Mouse (Mus musculus): ENCODE measurements at regions not wholly inside any gene's neighbourhood (a gene's known extent, or its start where the extent isn't known, plus 50 kb on each side); places are given as distances from the start of the nearest gene placed in this dataset.
A peak's percentile ranks its signal among the peaks of the same experiment; 100 is the strongest.

DNA sequence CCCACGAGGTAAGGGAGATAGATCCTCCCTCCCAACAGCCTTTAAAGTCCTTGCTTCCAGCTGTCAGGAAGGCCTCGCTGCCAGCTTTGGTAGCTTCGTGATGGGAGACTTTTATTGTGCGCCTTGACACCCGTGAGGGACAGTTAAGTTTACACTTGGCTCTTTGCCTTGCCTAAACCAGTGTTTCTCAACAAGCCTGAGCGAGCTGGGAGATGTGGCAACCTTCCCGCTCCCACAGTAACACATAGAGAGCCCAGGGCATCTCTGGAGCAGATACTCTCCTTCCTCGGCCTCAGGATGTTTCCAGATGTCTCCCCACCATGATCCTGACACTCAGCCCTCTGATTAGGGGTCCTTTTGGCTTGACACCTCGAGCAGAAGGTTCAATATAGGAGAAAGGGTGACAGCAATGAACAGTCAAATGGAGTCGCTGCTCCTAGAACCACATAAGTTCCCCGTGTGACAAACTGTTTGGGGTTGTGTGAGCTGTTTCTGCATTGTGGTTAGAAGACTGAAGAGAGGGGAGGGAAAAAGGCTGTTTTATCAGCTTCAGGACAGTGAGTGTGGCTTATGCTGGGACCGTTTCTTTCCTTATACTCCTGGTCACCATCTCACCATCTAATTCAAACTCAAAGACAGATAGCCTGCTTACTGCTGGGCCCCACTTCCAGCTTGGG lies 129.1 kb upstream of the Rnaseh2b start:
- DNase-seq (ENCODE audit: extremely low read depth, low read depth, low spot score), result peak; percentile 43

DNA sequence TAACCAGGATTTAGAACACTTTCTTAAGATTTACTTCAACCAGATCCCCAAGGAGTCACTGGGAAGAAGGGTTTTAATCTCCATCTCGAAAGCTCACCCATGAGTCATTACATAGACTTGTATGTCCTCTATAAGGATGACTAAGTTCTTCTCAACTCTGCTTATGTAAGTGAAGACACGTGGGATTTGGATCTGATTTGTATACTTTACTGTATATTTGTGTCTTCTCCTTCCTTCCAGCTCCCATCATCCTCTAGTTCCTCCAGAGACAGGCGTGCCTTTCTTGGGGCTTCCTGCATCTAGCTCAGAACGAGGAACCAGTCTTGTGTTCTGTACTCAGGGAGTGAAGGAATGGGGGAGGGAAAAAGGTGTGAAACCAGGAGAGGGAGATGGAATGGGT lies 127.5 kb upstream of the Rnaseh2b start:
- H3K27me3 ChIP-seq (ENCODE audit: control insufficient read depth, insufficient read depth, low read length), result no peaks in the 10 kb centered on the region
- no peak overlapping the region for H3K27ac ChIP-seq (replicated peaks; ENCODE audit: insufficient read depth, low read depth, low read length)
- H3K4me3 ChIP-seq (ENCODE audit: insufficient read depth, low read depth, low read length), result no peak overlapping the region
- H3K79me2 ChIP-seq (ENCODE audit: control insufficient read depth, insufficient read depth, low read length), result no peaks in the 10 kb centered on the region
- no peak for DNase-seq (ENCODE audit: extremely low read depth, low read depth, low spot score)
- TF ChIP-seq POLR2A (IDR thresholded peaks at IDR 0.05; ENCODE audit: extremely low read depth, insufficient read depth, low read length) (no peak), CTCF (IDR thresholded peaks at IDR 0.05; ENCODE audit: low read depth, low read length) (no peak)
- no peaks in the 10 kb centered on the region for H3K36me3 ChIP-seq (ENCODE audit: control insufficient read depth, insufficient read depth, low read length)
- H3K4me1 ChIP-seq (ENCODE audit: control insufficient read depth, insufficient read depth, low read length), result no peaks in the 10 kb centered on the region
- 66% methylated on average over 4 of the region's 4 CpGs for WGBS
- no peak overlapping the region for H3K9ac ChIP-seq (ENCODE audit: low read depth, low read length)

More for the DNA sequence above, 129.1 kb upstream of the Rnaseh2b start:
- TF ChIP-seq POLR2A (IDR thresholded peaks at IDR 0.05; ENCODE audit: extremely low read depth, insufficient read depth, low read length) (no peak), CTCF (IDR thresholded peaks at IDR 0.05; ENCODE audit: low read depth, low read length) (no peak)
- no peaks in the 10 kb centered on the region for H3K4me1 ChIP-seq (ENCODE audit: control insufficient read depth, insufficient read depth, low read length)
- no peaks in the 10 kb centered on the region for H3K27me3 ChIP-seq (ENCODE audit: control insufficient read depth, insufficient read depth, low read length)
- H3K4me3 ChIP-seq (ENCODE audit: insufficient read depth, low read depth, low read length), result no peak overlapping the region
- no peaks in the 10 kb centered on the region for H3K36me3 ChIP-seq (ENCODE audit: control insufficient read depth, insufficient read depth, low read length)
- no peaks in the 10 kb centered on the region for H3K79me2 ChIP-seq (ENCODE audit: control insufficient read depth, insufficient read depth, low read length)
- H3K27ac ChIP-seq (replicated peaks; ENCODE audit: insufficient read depth, low read depth, low read length), result no peak overlapping the region
- H3K9ac ChIP-seq (ENCODE audit: low read depth, low read length), result no peak overlapping the region
- WGBS, result 40% methylated on average over 12 of the region's 12 CpGs

DNA sequence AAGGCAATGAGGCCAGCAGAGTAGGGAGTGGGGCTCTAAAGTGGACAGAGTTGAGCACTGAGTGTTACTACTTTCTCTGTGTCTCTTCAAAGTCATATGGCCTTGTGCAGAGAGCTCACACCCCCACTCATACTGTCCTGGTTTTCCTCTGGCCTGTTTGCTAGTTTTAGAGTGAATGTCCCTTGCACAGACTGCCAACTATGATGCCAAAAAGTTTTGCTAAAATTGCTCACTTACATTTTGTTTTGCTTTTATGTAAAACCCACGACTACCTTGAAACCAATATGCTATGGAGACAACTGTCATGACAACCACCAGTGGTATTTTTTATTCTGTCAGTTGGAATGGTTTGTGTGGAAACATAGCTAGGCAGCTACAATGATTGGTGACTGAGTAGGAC lies 126.4 kb upstream of the Rnaseh2b start:
- no peak overlapping the region for H3K9ac ChIP-seq (ENCODE audit: low read depth, low read length)
- 59% methylated on average over 1 of the region's 1 CpGs for WGBS
- no peaks in the 10 kb centered on the region for H3K27me3 ChIP-seq (ENCODE audit: control insufficient read depth, insufficient read depth, low read length)
- no peak for TF ChIP-seq CTCF (IDR thresholded peaks at IDR 0.05; ENCODE audit: low read depth, low read length)
- DNase-seq (ENCODE audit: extremely low read depth, low read depth, low spot score), result no peak
- no peak overlapping the region for H3K4me3 ChIP-seq (ENCODE audit: insufficient read depth, low read depth, low read length)
- H3K36me3 ChIP-seq (ENCODE audit: control insufficient read depth, insufficient read depth, low read length), result no peaks in the 10 kb centered on the region
- H3K4me1 ChIP-seq (ENCODE audit: control insufficient read depth, insufficient read depth, low read length), result no peaks in the 10 kb centered on the region
- H3K79me2 ChIP-seq (ENCODE audit: control insufficient read depth, insufficient read depth, low read length), result no peaks in the 10 kb centered on the region
- no peak overlapping the region for H3K27ac ChIP-seq (replicated peaks; ENCODE audit: insufficient read depth, low read depth, low read length)

DNA sequence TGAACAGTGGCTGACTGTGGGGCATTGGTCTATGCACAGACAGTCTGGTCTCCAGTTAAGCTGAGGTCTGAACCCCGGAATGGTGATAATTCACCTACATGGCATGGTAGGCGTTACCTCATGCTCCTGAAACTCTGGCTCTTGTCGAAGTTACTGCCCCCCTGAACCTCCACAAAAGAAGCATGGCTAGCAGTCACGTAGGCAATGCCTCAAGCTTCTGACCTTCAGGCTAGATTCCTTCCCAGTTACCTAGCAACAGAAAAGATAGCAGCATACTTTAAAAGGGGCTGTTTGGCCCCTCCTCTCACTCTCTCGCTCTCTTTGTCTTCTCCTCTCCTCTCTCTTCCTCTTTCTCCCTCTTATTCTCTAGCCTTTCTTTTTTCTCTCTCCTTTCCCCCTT lies 125.8 kb upstream of the Rnaseh2b start:
- no peak overlapping the region for H3K27ac ChIP-seq (replicated peaks; ENCODE audit: insufficient read depth, low read depth, low read length)
- H3K79me2 ChIP-seq (ENCODE audit: control insufficient read depth, insufficient read depth, low read length), result no peaks in the 10 kb centered on the region
- H3K4me3 ChIP-seq (ENCODE audit: insufficient read depth, low read depth, low read length), result no peak overlapping the region
- no peaks in the 10 kb centered on the region for H3K27me3 ChIP-seq (ENCODE audit: control insufficient read depth, insufficient read depth, low read length)
- no peaks in the 10 kb centered on the region for H3K36me3 ChIP-seq (ENCODE audit: control insufficient read depth, insufficient read depth, low read length)
- no peak for TF ChIP-seq CTCF (IDR thresholded peaks at IDR 0.05; ENCODE audit: low read depth, low read length)
- TF ChIP-seq POLR2A (IDR thresholded peaks at IDR 0.05; ENCODE audit: extremely low read depth, insufficient read depth, low read length), result no peak
- H3K4me1 ChIP-seq (ENCODE audit: control insufficient read depth, insufficient read depth, low read length), result no peaks in the 10 kb centered on the region
- H3K9ac ChIP-seq (ENCODE audit: low read depth, low read length), result no peak overlapping the region
- DNase-seq (ENCODE audit: extremely low read depth, low read depth, low spot score), result no peak
- 69% methylated on average over 5 of the region's 5 CpGs for WGBS

DNA sequence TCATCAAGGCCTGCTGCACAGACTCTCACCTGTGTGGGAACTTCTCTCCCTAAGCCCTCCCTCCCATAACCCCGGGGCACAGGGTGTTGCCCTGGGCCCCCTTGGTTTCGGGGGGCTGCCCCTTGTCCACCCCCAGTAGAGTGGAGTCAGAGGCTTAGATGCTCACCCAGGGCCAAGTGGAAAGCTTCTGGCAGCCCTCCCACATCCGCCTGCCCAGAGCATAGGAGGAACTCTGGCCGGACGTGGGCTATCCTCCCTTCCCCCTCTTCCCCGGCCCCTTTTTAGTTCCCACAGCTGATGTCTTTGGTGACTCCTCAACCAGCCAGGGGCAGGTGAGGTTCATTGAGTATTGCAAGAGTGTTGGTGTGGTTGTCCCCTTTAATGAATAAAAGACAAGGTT lies 125.3 kb upstream of the Rnaseh2b start:
- no peaks in the 10 kb centered on the region for H3K4me1 ChIP-seq (ENCODE audit: control insufficient read depth, insufficient read depth, low read length)
- TF ChIP-seq CTCF (IDR thresholded peaks at IDR 0.05; ENCODE audit: low read depth, low read length), result no peak
- TF ChIP-seq POLR2A (IDR thresholded peaks at IDR 0.05; ENCODE audit: extremely low read depth, insufficient read depth, low read length), result no peak
- no peak for DNase-seq (ENCODE audit: extremely low read depth, low read depth, low spot score)
- 68% methylated on average over 6 of the region's 6 CpGs for WGBS
- no peak overlapping the region for H3K27ac ChIP-seq (replicated peaks; ENCODE audit: insufficient read depth, low read depth, low read length)
- no peaks in the 10 kb centered on the region for H3K36me3 ChIP-seq (ENCODE audit: control insufficient read depth, insufficient read depth, low read length)
- H3K27me3 ChIP-seq (ENCODE audit: control insufficient read depth, insufficient read depth, low read length), result no peaks in the 10 kb centered on the region
- no peak overlapping the region for H3K4me3 ChIP-seq (ENCODE audit: insufficient read depth, low read depth, low read length)
- no peaks in the 10 kb centered on the region for H3K79me2 ChIP-seq (ENCODE audit: control insufficient read depth, insufficient read depth, low read length)
- H3K9ac ChIP-seq (ENCODE audit: low read depth, low read length), result no peak overlapping the region

DNA sequence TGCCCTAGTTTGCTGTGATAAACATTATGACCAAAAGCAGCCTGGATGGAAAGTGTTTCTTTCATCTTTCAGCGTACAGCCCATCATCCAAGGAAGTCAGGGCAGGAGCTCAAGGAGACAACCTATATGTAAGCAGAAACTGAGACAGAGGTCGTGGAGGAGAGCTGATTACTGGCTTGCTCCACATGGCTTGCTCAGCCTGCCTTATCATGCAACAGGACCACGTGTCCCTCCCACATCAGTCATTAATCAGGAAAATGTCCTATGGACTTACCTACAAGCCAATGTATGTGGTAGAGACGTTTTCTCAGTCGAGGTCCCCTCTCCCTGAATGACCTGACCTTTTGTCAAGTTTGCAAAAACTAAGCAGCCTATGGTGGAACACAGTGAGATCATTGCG lies 123.7 kb upstream of the Rnaseh2b start:
- WGBS, result 61% methylated on average over 6 of the region's 6 CpGs
- H3K4me1 ChIP-seq (ENCODE audit: control insufficient read depth, insufficient read depth, low read length), result no peaks in the 10 kb centered on the region
- no peaks in the 10 kb centered on the region for H3K79me2 ChIP-seq (ENCODE audit: control insufficient read depth, insufficient read depth, low read length)
- H3K4me3 ChIP-seq (ENCODE audit: insufficient read depth, low read depth, low read length), result no peak overlapping the region
- H3K27me3 ChIP-seq (ENCODE audit: control insufficient read depth, insufficient read depth, low read length), result no peaks in the 10 kb centered on the region
- H3K9ac ChIP-seq (ENCODE audit: low read depth, low read length), result no peak overlapping the region
- H3K27ac ChIP-seq (replicated peaks; ENCODE audit: insufficient read depth, low read depth, low read length), result no peak overlapping the region
- no peak for TF ChIP-seq POLR2A (IDR thresholded peaks at IDR 0.05; ENCODE audit: extremely low read depth, insufficient read depth, low read length)
- no peak for TF ChIP-seq CTCF (IDR thresholded peaks at IDR 0.05; ENCODE audit: low read depth, low read length)
- H3K36me3 ChIP-seq (ENCODE audit: control insufficient read depth, insufficient read depth, low read length), result no peaks in the 10 kb centered on the region
- no peak for DNase-seq (ENCODE audit: extremely low read depth, low read depth, low spot score)

Data from liver, adult 2 months (tissue).